Mouse (Mus musculus): ENCODE data around the gene Ankrd33b. TPM values are rescaled to one million over a fixed set of nuclear protein-coding genes. Genes with fewer than 3 reads are reported as not detected.

Ankrd33b gene
- total and polyA plus RNA-seq, 3 experiments: 50.0 to 69.6 (median 60.3) TPM

- H3K9me3 ChIP-seq (replicated peaks; ENCODE audit: low read length): peaks cover 12% of the 10 kb centered on the region
- dilution Hi-C loops (cut with MboI; ENCODE audit: extremely low pct_ligation_motif_present, extremely low pct_unique_long_range_greater_than_20kb, low sequenced_read_pairs) (no loop called here), in situ Hi-C loops (cut with MboI; ENCODE audit: low pct_ligation_motif_present, low pct_unique_long_range_greater_than_20kb, low sequenced_read_pairs) (no loop called here)
- peaks cover 17 to 75% of the 10 kb centered on the region in 2 experiments for H3K4me1 ChIP-seq (ENCODE audit: control insufficient read depth in 1 of 2, insufficient read depth in 2 of 2)
- peaks cover 64 to 87% of the 10 kb centered on the region in 2 experiments for H3K36me3 ChIP-seq (replicated peaks in 1 of 2; ENCODE audit: control insufficient read depth in 1 of 2, insufficient read depth in 1 of 2, low read length in 1 of 2)
- no peaks in the 10 kb centered on the region for H3K27me3 ChIP-seq (replicated peaks)
- TF ChIP-seq MAFK (IDR thresholded peaks at IDR 0.05; ENCODE audit: insufficient replicate concordance, low read length) (no peak), MAZ (IDR thresholded peaks at IDR 0.05; ENCODE audit: low read depth, low read length) (no peak), TBP (conservative IDR thresholded peaks at IDR 0.05; ENCODE audit: low read depth, low read length) (no peak), USF1 (IDR thresholded peaks at IDR 0.05; ENCODE audit: low read depth, low read length) (no peak), SIN3A (IDR thresholded peaks at IDR 0.05; ENCODE audit: low read length) (peak; percentile 45; the same call in 1 of the 2 replicates), TCF12 (IDR thresholded peaks at IDR 0.05; ENCODE audit: low read depth, low read length) (peak; percentile 47; the same call in 1 of the 2 replicates), NELFE (IDR thresholded peaks at IDR 0.05; ENCODE audit: low read depth, low read length) (no peak), JUND (conservative IDR thresholded peaks at IDR 0.05; ENCODE audit: low read depth, low read length) (no peak), MEF2A (IDR thresholded peaks at IDR 0.05; ENCODE audit: borderline replicate concordance, low read depth, low read length) (0 out of 2 replicates have a peak, but pooled peaks have one; percentile 18), ZNF384 (IDR thresholded peaks at IDR 0.05; ENCODE audit: low read depth, low read length) (peak; percentile 74), ZMIZ1 (IDR thresholded peaks at IDR 0.05; ENCODE audit: low read depth, low read length) (no peak), USF2 (conservative IDR thresholded peaks at IDR 0.05; ENCODE audit: low read depth, low read length) (no peak), JUN (IDR thresholded peaks at IDR 0.05; ENCODE audit: insufficient read depth, low read depth, low read length) (no peak), EP300 (IDR thresholded peaks at IDR 0.05; ENCODE audit: low read length) (no peak), E2F4 (IDR thresholded peaks at IDR 0.05; ENCODE audit: insufficient replicate concordance, low read depth, low read length) (no peak), CHD1 (IDR thresholded peaks at IDR 0.05; ENCODE audit: low read depth, low read length) (0 out of 2 replicates have a peak, but pooled peaks have one; percentile 14), NRF1 (IDR thresholded peaks at IDR 0.05; ENCODE audit: low read depth, low read length) (no peak), RCOR1 (conservative IDR thresholded peaks at IDR 0.05; ENCODE audit: low read depth, low read length) (no peak; the same call in 1 of the 2 replicates), MYC (IDR thresholded peaks at IDR 0.05; ENCODE audit: low read depth, low read length) (no peak), ZC3H11A (IDR thresholded peaks at IDR 0.05; ENCODE audit: low read depth, low read length) (no peak), POLR2A (IDR thresholded peaks at IDR 0.05; ENCODE audit: low read depth, low read length) (0 out of 2 replicates have a peak, but pooled peaks have one; percentile 14), RAD21 (IDR thresholded peaks at IDR 0.05; ENCODE audit: low read depth, low read length) (no peak; the same call in 1 of the 2 replicates), MXI1 (IDR thresholded peaks at IDR 0.05; ENCODE audit: low read depth, low read length) (peak; percentile 14; the same call in 1 of the 2 replicates), ELF1 (IDR thresholded peaks at IDR 0.05; ENCODE audit: low read depth, low read length) (0 out of 2 replicates have a peak, but pooled peaks have one; percentile 15), BHLHE40 (IDR thresholded peaks at IDR 0.05; ENCODE audit: low read depth, low read length) (no peak), UBTF (IDR thresholded peaks at IDR 0.05; ENCODE audit: low read depth, low read length) (no peak), HCFC1 (IDR thresholded peaks at IDR 0.05; ENCODE audit: low read depth, low read length) (no peak), PAX5 (IDR thresholded peaks at IDR 0.05; ENCODE audit: low read length) (no peak), SMC3 (IDR thresholded peaks at IDR 0.05; ENCODE audit: low read depth, low read length) (no peak), ETS1 (conservative IDR thresholded peaks at IDR 0.05; ENCODE audit: low read depth, low read length) (peak; percentile 26; the same call in 1 of the 2 replicates), MAX (IDR thresholded peaks at IDR 0.05; ENCODE audit: low read length) (0 out of 2 replicates have a peak, but pooled peaks have one; percentile 23), CTCF (conservative IDR thresholded peaks at IDR 0.05 in 1 of 2, IDR thresholded peaks at IDR 0.05 in 1 of 2; ENCODE audit: low read depth in 2 of 2, low read length in 2 of 2) (no peak), ZKSCAN1 (IDR thresholded peaks at IDR 0.05; ENCODE audit: borderline replicate concordance, low read depth, low read length) (no peak), POLR2AphosphoS2 (IDR thresholded peaks at IDR 0.05; ENCODE audit: low read depth, low read length) (no peak), KAT2A (IDR thresholded peaks at IDR 0.05; ENCODE audit: insufficient replicate concordance, low read length) (no peak), CHD2 (IDR thresholded peaks at IDR 0.05; ENCODE audit: low read length) (no peak), IRF4 (IDR thresholded peaks at IDR 0.05; ENCODE audit: low read depth, low read length) (peak; percentile 33; the same call in 1 of the 2 replicates), GABPA (IDR thresholded peaks at IDR 0.05; ENCODE audit: insufficient replicate concordance, low read depth, low read length) (no peak)
- peak overlapping the region; percentile 73 for H3K27ac ChIP-seq (ENCODE audit: insufficient read depth, low read depth)
- H3K4me2 ChIP-seq (ENCODE audit: insufficient read depth, low read depth, poor library complexity, severe bottlenecking): peak overlapping the region; percentile 30
- DNase-seq (ENCODE audit: extremely low read depth): peak; percentile 39
- 0 out of 2 replicates have a peak overlapping the region, but pooled peaks have one; percentile 9 for H3K9ac ChIP-seq (ENCODE audit: insufficient read depth, low read depth)
- no peak overlapping the region for H3K4me3 ChIP-seq (replicated peaks in 1 of 3; ENCODE audit: low read depth in 2 of 3, low read length in 2 of 3, poor library complexity in 1 of 3)
- H3K79me2 ChIP-seq (replicated peaks; ENCODE audit: control insufficient read depth, extremely low read depth, insufficient read depth, poor library complexity, severe bottlenecking): peaks cover 44% of the 10 kb centered on the region
These were observed 49.2 kb downstream of the Ankrd33b start for GRCm38 (mm10) chr15:31318158-31318955.
